Mouse (Mus musculus) layer of hippocampus, adult 9-11 months (tissue): ENCODE data around the gene Ablim2.

ENCODE experiments used
- DNase-seq: peaks from one replicate; pipeline ENCODE4 v3.0.0; 2022

Ablim2 gene

DNA sequence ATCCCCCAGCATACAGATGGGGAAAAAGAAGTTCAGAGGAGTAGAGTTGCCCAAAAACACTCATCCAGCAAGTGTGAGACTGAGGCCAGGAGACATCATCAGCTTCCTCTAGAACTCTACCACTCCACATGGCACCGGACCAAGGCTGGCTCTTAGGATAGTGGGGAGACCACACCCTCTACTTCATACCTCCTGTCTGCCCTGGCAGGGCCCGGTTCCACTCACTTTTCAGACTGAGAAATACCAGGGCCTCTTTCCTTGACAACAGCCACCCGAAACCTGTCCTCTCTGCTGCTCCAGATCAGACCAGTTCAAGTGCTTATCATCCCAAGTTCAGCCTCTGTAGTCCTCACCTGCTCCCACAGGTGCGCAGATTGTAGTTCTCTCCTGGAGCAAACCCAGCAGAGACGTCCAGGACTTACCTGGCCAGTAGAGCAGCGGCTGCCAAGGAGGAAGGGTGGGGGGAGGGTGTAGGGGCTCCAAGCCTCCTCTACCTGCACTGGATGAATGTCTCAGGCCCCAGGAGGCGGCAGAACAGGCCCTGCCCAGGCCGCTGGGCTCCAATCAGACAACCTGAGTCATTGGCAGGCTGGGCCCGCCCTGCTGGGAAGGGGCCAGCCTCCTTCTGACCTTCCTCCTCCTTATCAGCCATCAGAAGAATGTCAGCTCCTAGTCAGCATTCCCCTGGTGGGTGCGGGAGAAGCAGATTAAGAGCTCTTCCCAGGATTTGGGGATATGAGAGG lies 18.0 kb upstream of the Ablim2 start, which contains the start of gene Sh3tc1:
Gene Sh3tc1, minus strand, starts transcription at position 452 of the 743 bp plus-strand sequence.
- no peak for DNase-seq

DNA sequence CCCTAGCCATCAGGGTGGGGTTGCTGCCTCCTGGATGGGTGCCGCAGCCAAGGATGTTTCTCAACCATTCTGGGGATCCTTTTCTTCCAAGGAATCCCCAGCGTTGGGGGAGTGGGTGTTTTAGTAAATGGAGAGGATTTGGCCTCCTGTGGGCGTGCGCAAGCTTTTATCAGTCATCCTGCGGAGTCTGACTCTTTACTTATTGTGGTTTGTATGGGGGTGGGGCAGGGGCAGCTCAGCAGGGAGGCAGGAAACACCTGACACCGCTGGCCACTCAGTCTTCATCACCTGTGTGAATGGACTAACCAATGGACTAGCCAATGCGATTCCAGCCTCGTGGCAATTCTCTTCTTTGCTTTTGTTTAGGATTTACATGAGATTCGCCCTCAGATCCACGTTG lies 17.0 kb upstream of the Ablim2 start:
- DNase-seq, result no peak

DNA sequence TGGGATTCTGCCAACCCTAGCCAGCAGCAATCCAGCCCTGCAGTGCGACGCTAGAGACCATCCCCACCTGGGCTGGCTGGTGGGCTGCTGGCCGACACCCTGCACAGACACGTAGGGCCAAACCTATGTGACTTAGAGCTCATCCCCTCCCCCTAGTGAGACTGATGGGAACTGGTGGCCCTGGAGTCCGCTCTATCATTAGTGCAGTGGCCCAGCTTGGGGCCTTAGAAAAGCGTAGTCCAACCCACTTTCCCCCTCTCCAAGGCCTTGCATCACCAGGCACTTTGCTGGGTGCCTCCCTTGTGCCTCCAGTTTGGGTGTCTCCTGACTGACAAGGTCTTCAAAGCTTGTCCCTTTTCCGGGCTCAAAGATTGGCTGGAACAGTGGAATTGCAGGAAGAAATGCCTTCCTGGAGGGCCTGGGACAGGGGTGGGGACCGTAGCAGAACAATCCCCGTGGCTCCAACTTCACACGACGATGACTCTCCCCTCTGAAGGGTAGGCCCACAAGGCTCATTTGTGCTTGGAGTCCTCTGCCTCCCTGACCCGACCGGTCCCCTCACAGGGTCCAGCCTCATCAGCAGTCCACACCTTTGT lies 16.4 kb upstream of the Ablim2 start:
- DNase-seq, result no peak

DNA sequence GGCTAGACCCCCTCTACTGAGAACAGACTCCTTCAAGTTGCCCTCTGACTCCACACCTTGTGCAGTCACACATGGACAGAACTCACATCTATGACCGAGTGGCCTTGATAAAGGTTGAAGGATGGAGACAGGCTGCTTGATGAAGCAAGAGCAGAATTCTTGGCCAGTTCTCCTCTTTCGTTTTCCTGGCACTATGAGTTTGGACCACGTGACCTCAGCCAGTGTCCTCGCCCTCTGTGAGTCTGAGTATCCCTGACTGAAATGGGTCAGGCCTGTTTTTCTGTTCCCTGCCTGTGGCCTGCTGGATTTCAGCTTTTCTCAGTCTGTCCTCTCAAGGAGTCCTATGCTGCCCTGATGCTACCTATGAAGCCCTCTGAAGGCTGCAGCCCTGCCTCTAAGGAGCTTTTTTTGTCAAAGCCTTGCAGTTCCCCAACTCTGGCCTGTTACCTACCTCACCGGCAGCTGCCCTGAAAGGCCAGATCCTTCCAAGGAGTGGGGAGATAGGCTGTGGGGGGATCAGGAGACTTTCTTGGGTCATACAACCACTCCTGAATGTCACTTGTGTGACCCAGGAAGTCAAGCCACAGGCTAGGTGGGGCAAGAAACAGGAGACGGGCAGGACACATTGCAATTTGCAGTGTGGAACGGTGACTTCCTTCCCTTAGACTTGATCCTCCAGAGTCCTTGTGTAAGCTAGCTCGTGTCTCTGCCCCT lies 14.3 kb upstream of the Ablim2 start:
- no peak for DNase-seq

DNA sequence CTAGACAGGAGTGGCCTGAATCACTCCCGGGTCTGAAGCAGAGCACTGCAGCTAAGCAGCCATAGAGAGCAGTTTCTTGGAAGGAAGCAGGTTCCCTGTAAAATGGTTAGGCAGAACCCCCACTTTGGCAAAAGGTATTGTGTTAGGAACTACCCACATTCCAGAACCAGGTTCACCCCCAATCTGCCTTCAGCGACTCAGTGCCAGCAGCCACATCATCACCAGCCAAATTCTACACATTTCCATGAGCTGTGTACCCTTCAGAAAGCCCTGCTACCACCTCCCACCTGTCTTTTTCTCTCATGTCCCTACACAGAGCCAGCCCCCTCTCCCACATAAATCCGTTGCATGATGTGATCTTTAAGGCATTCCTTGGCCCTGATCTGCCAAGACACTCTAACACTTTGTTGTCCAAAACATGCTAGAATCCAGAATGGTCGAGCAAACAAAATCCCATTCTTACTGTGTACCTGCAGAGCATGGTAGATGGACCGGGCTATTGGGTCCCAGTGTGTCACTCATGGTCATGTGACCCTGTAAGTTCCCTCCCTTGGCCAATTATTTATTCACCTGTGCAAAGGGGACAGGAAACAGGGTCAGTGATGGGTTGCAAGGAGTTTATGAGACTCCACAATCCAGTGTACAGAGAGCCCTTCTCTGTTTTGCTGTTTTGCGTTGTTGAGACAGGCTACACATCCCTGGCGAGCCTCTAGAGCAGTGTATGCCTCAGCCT lies 13.5 kb upstream of the Ablim2 start:
- peak; percentile 55 for DNase-seq

DNA sequence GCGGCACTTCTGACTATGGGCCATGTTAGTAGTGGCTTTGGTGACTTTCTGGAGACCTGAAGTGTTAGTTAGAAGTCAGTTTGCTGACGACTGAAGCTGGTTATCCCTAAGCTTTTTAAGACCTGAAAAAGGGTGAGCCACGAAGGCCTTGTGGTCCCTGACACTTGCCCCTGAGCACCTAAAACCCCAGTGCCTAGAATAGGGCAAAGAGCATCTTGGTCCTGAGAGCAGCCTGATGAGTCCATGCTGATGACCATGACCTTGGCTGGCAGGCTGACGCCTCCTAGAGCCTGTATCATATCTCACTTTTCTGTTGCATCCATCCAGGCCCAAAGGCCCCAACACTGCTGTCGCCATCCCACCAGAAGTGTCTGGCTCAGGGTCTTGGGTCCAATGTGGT lies 12.3 kb upstream of the Ablim2 start:
- DNase-seq, result no peak

DNA sequence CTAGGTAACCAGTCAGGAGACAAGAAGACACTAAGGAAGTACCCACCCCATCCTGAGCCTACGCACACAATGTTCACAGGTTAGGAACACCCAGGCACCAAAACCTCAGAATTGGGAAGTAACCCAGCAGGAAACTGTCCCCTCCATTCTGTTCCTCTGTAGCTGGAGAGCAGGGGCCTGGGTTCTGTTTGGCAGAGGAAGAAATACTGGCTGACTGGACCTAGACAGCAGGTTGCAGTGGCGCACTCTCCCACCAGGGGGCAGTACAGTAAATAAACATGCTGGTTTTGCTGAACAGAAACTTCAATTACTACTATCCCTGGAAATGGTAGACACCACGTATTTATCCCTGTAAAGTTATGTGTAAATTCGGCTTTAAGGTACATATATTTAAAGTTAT lies 10.8 kb upstream of the Ablim2 start:
- DNase-seq, result peak; percentile 70

DNA sequence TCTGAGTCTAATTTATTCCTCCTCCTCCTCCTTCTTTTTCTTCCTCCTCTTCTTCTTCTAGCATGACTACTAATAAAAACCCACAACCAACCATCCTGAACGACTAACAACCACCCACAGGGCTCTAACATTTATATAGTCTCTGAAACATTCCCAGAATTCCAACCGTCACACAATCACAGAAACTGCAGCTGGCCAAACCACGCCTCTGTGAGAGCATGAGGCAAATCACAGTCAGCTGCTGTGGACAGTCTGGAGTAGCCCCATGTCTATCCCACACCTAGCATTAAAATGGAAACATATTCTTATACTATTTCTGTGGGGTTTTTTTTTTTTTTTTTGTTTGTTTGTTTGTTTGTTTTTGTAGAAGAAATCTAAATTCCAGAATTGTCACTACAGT lies 8.3 kb upstream of the Ablim2 start:
- DNase-seq, result no peak

DNA sequence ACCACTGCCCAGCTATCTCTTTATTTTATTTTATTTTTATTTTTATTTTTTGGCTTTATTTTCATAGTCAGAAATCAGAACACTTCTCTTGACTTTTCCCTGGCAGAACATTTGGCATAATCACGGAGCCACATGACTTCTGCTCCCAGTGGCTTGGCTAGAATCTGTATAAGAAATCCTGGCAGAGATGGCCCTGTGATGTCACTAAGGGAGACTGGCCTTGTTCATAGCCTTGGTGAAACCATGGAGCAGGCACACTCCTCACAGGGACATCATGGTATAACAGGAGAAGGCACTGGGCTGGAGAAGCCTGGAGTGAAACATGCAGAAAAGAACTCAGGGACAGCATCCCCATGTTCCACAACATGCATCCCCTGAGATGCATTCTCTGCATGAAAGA lies 7.7 kb upstream of the Ablim2 start:
- DNase-seq, result no peak

DNA sequence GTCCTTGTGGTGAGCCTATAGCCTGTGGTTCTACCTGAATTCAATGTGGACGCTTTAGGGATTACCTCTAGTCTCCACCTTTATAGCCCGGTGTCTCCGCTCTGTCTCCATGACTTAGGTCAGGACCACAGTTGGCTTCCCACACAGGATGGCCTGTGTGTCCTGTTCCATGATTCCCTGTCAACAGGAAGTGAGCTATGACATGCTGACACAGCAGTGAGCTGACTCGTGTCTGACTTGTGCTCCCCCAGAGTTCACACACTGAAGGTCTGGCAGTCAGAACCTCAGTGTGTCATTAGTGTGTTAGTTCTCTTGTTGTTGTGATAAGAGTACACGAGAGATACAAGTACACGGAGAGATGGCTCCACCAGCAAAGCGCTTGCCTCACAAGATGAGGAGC lies 6.7 kb upstream of the Ablim2 start:
- no peak for DNase-seq

DNA sequence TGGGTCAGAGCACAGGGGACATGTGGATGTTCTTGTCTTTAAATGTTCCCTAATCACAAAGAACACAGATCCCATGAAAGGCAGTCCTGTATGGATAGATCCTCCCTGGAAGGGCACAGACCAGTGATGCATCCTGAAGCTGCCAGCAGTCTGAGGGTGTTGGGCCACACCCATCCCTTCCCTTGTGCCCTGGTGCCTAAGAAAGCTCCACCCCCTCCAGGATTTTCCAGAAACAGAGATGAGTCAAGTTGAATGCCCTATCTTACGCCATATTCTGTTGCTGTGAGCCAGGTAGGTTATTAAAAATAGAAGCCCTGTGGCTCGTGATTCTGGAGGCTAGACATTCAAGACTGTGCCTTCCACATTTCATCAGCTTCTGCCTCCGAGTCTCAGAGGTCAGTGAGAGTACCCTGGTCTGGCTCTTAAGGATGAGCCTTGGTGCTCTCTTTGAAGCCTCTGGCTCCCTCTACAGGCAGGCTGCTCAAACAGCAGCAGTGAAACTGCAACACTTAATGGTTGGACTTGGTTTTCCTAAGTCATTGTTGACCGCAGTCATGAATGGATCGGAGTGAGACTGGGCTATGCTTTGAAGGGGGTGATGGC lies 2.4 kb upstream of the Ablim2 start:
- peak; percentile 61 for DNase-seq

DNA sequence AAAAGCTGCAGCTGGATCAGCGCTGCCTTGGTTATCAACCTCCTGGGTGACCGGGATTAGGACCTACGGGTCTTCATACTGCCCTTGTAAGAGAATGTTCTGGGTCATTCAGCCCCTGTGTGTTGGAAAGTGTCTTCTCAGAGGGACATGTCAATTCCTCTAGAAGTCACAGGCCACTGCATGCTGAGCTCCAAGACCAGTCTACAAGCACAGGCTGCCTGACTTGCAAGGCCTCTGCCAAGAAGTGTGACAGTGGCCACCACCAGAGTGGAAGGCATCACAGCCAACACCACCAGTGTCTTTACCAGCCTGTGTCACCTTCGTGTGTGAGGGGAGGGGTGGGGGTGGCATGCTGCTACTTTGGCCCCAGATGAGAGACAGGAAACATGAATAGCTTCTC lies 1.7 kb upstream of the Ablim2 start:
- DNase-seq, result no peak

DNA sequence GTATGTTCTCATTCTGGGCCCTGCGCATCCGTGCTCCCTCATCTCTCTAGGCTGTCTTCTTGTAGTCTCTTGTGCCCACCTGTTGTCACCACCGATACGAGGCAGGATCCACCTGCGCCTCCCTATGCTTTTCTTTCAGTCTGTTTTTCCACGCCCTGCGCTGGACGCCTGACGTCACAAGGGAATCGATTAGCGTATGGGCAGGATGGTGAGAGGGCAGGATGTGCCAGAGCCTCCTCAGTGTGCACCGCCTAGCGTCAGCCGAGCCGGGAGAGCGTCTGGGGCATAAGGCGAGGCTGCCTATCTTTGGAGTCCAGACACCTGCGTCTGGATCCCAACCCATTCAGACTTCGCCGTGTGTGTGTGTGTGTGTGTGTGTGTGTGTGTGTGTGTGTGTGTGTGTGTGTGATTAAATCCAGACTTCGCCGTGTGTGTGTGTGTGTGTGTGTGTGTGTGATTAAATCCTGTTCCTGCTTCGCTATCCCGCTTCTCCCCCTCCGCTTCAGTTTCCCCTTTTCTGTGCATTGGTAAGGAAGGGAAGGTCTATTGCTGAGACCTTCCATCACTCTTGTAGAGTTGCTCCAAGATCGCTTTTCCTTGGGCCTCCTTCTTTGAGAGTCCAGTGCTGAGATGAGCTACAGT lies 562 bp upstream of the Ablim2 start:
- DNase-seq, result peak; percentile 91

DNA sequence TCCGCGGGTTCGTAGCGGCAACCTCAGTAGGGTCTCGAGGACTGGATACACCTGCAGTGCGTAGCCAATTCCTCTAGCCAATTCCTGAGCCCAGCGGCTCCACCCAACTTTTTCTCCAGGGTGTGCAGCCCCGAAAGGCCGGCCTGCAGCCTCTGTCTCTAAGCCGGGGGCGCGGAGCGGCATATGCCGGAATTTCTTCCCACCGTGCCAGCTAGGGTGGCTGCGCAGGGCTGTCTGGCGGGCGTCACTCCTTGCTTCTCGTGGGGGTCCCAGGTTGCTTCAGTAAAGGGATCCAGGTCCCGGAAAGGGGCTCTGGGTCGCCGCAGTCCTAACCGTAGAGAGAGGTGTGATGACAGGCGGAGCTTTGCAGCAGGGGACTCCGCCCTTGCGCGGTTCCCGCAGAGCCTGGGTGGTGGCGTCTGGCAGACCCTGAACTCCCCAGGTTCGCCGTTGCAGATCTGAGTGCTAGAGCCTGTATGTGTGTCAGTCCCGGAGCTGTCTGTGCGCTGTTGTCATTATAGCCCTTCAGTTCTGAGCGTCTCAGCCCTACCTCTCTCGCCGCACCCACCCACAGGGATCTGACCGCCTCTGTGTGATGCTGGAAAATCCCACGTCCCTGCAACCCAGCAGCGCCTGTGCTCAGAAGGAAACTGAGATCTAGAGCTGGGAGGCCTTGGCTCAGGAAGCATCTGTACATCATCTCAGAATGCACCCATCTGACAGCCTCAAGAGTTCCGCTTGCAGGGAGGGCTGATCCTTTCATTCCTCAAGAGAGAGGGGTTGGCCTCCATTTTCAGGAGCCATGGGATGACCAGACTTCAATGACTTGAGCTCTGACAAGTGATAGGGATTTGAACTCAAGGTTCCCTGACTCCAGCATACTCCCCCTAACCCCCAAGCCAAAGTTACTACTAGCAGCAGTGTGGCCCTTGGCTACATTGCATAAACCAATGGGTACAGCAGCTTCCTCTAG lies 687 bp downstream of the Ablim2 start:
- DNase-seq, result peak; percentile 65

DNA sequence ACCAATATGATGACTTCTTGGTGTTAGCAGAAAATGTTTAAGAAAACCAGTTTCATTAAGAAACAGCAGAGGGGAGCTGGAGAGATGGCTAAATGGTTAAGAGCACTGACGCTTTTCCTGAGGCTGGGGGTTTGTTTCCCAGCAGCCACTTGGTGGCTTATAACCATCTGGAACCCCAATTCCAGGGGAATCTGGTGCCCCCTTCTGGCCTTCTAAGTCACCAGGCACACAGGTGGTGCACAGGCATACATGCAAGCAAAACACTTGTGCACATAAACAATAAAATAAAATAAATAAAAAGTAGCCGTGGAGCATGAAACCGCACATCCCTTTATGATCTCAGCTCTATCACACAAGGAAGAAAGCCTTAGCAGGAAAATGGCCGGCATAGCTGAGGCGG lies 3.6 kb downstream of the Ablim2 start:
- DNase-seq, result no peak

DNA sequence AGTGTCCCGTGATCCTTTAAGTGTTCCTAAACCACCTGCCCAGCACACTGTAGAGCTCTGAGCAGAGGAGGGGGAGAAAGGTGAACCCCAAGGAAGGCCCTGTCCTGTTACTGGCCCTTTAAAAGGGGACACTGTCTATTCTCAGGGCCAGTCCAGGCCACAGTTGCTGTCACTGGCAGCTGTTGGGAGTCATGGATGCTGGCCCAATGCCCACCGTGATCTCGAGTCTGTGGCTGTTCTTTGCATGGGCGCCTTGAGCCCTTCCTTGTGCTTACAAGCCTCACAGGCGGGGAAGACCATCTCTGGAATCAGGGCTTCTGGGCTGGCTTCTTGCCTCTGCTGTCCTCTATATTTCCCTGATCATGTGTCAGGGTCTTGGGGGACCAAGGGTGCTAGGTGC lies 4.7 kb downstream of the Ablim2 start:
- DNase-seq, result peak; percentile 68

DNA sequence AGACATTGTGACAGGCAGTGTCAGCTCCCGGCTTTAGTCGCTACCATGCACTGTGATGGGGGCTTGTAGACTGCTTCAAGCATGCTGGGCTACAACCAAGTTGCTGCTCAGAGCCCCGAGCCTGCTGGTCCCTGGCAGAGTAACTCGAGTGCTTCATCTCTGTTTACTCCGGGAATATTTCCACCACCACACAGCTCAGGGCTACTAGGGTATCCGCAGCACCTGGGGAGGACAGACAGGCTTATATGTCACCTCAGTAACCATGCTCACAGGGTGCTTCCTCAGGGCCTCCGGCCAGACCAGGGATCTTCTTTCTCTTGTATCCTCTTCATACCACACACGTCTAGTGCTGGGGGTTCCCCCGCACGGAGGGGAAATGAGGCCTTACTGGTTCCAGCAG lies 5.2 kb downstream of the Ablim2 start:
- no peak for DNase-seq

DNA sequence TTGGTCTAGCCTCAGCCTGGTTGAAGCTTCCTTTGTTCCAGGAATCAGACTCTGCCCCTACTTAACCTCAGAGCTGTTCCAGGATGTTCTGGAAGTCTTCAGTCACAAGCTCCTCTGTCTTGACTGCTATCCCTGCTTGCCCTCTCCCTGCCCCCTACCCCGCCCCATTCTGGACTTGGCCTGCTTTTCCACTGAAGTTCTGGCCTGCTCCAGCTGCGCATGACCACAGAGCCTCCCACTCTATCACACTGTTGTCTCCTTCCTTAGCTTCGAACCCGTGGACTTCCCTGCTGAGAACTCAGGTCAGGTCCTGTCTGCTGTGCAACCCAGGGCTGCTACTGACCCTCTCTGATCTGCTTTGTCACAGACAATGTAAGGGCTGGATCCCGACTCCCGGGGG lies 8.2 kb downstream of the Ablim2 start:
- DNase-seq, result no peak

DNA sequence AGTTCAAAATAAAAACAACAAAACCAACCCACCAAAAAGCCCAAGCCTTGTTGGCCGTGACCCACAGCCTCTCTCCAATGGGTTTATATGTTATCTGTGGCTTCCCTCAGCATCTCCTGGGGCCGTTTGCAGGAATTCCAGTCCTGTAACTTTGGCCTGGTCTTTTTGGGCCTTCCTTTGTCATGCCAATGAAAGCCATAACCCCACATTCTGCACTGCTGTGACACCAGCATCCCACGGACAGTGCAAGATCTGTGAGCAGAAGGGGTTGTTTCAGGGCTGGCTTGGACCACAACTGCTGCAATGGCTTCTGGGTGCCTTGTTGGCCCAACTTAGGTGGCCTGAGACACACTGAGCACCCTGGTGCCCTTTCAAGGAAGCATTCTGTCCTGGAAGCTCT lies 10.8 kb downstream of the Ablim2 start:
- DNase-seq, result no peak

DNA sequence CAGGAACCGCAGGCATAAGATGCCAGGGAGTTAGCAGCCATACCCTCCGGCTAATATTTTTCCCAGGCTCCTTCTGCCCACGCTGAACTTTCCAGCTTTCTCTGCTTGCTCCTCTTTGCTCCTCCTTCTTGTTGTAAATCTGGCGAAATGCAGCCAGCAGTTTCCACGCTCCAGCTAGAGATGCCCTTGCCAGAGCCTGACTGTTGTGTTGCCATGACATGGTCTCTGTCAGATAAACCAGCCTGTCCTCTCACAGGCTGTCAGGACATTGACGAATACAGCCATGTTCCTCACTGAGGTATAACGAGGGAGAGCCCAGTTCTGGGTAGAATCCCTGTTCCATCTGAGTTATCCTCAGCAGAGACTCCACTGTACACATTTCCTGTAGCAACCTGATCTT lies 11.3 kb downstream of the Ablim2 start:
- no peak for DNase-seq

DNA sequence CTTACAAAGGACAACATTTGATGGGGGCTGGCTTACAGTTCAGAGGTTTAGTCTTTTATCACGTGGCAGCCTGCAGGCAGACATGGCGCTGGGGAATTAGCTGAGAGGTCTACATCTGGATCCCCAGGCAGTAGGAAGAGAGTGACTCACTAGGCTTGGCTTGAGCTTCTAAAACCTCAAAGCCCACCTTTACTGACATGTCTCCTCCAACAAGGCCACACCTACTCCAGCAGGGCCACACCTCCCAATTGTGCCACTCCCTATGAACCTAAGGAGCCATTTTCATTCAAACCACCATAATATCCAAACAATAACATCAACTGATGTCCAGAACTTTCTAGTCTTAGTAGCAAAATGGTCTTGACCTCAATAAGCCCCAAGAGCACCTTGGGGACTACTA lies 12.6 kb downstream of the Ablim2 start:
- no peak for DNase-seq
